1 mouse cellular context compared by ENCODE assay signal in the genomic region with DNA sequence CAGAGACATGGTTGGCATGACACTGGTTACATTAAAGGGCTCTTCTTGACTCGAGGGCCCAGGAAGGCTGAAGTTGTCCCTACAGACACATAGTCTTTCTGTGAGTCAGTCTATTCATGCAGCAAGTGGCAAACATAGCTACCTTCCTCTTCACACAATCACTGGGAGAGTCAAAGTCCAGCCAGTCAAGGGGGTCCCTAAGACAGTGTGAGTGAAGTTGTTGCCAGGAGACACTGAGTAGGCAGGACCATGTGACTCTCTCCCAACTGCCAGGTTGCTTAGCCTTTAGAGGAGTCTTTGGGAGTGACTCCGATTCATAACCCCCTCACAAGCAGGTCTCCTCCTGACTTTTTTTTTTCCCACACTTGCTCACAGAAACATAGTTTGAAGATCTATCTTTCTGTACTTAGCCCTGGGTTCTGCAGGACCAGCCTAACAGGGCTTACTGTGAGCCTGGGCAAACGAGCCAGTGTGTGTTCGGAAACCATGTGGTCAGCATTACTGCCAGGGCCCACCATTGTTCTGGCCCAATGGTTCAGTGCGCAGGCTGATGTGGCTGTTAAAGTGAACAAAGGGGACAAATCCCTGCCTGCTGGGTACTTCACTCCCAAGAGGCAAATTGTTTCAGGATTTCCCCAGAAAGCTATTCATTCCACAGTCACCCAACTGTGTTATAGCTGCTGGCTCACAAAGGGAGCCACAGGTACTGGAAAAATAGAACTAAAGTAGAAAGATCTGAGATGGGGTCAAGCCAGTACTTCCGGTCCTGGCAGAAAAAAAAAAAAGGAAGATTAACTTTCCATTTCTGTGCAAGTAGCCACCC.
TF ChIP-seq lines count a peak whose summit lies in the region.

No protein-coding gene starts in this region.

TF ChIP-seq in CH12.LX, 34 proteins besides CTCF, POLR2A, EP300 and RAD21:
- TF ChIP-seq ZNF384 (IDR thresholded peaks at IDR 0.05; ENCODE audit: low read depth, low read length) (peak; percentile 70), ZKSCAN1 (IDR thresholded peaks at IDR 0.05; ENCODE audit: borderline replicate concordance, low read depth, low read length) (no peak)
